Mouse (Mus musculus) CH12.LX (cell line): ENCODE measurements around the gene Spns3.

Experiments used
- CTCF ChIP-seq, 2 experiments: IDR thresholded peaks in 1 of 2; conservative IDR thresholded peaks in 1 of 2; 2 replicates each; pipeline ENCODE4 v1.5.1; 2011 to 2012; ENCODE audit warnings: low read depth in 2 of 2, low read length in 2 of 2, improper control_type of control experiment in 1 of 2, inconsistent platforms in 1 of 2, mild to moderate bottlenecking in 1 of 2, moderate library complexity in 1 of 2
- MAFK ChIP-seq: IDR thresholded peaks from 2 replicates; pipeline ENCODE4 v1.6.1; 2011; ENCODE audit warnings: low read length, improper control_type of control experiment; ENCODE audit not compliant: insufficient replicate concordance
- TCF12 ChIP-seq: IDR thresholded peaks from 2 replicates; pipeline ENCODE4 v1.6.1; 2014; ENCODE audit warnings: low read depth, mild to moderate bottlenecking, inconsistent platforms, low read length, improper control_type of control experiment

DNA sequence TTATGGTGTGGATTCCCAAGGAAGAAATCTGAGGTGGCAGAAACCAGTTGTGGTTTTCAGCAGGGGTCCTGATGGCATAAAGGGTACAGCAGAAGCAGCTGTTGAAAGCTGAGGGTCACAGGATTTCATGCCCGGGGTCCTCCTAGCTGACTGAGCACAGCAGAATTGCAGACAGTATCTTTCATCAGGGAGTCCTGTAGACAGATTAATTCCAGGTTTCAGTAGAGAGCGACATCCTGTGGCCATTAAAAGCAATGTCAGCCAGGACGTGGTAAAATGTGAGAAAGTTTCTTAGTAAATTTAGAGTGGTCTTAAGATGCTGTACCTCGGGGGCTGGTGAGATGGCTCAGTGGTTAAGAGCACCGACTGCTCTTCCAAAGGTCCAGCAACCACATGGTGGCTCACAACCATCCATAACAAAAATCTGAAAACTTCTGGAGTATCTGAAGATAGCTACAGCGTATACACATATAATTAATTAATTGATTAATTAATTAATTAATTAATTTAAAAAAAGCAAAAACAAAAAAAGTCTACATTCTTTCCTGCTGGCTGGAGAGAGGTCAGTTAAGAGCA lies 14.0 kb upstream of the Spns3 start:
- TF ChIP-seq CTCF (conservative IDR thresholded peaks at IDR 0.05 in 1 of 2, IDR thresholded peaks at IDR 0.05 in 1 of 2; ENCODE audit: low read depth in 2 of 2, low read length in 2 of 2): peak; percentile 89 to 95
- TF ChIP-seq TCF12: no peak
- no peak for TF ChIP-seq MAFK
